Comparison of ENCODE assay signal across 8 mouse cellular contexts in the genomic region with DNA sequence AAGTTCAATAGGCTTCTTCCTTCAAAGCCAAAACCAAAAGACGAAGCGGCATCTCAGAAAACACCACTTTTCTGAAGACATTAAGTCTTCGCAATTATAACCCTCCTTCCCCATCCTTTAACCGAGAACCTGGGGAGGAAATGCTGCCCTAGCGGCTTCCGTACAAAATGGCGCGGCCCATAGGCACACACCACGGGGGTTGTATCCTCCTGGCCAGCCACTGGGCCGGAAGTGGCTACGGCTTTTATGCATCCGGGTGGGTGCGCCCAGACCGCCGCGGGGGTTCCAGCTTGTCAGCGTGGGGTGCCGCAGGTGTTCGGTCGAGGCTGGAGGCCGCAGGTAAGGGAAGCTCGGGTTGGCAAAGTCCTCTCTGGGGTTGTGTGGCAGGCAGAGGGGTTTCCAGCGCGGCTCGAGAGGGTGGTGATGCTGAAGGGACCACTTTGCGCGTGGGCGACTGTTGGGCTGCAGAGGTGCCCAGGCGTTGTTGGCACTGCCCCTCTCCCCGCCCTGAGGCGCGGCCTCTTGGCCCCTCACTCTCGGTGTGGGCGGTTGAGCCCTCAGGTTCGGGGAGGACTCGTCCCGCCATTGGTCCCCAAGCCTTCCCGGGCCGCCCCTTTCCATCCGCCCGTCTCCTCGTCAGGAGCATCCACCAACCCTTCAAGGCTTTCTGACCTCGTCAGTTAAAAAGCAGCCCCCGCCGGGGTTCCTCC. TPM values are rescaled to one million over a fixed set of nuclear protein-coding genes. Genes with fewer than 3 reads are reported as not detected.
DNase-seq lines count a peak whose midpoint lies in the region; ATAC-seq and TF ChIP-seq lines count a peak whose summit lies in the region.

A gene (plus strand): TSS at position 154 of the 710 bp plus-strand sequence.

- peak; percentile 92 for DNase-seq in ZHBTc4 (ENCODE audit: low read depth, low spot score)
- DNase-seq in gastrocnemius, adult 2 months, result peak; percentile 95
- peak; percentile 96 for DNase-seq in hindbrain, postnatal 0 days (ENCODE audit: low spot score)
- peak; percentile 90 to 93 for DNase-seq in left cerebral cortex, adult 2 months (ENCODE audit: extremely low spot score in 1 of 2, low spot score in 2 of 2)
- peak; percentile 93 for DNase-seq in right cerebral cortex, adult 2 months (ENCODE audit: low spot score in 2 of 2)
- peak; percentile 91 for DNase-seq in urinary bladder, postnatal 14 days (ENCODE audit: low spot score)

- no peaks in the 10 kb centered on the region for H3K27me3 ChIP-seq in hindbrain, postnatal 0 days (ENCODE audit: insufficient read depth, low read length)

- peak; percentile 95 for ATAC-seq in common myeloid progenitor, adult 5-6 weeks (replicated peaks; ENCODE audit: low read depth, poor library complexity, severe bottlenecking)
- ATAC-seq in hindbrain, postnatal 0 days, result peak; percentile 98
- peak; percentile 99 for ATAC-seq in megakaryocyte, adult 5-6 weeks (ENCODE audit: poor library complexity, severe bottlenecking)

- peak within 1 kb of the TSS; percentile 97 for H3K4me3 ChIP-seq in gastrocnemius, adult 2 months
- peak within 1 kb of the TSS; percentile 83 for H3K4me3 ChIP-seq in hindbrain, postnatal 0 days (ENCODE audit: low read length)
- H3K4me3 ChIP-seq in left cerebral cortex, adult 2 months, result peak within 1 kb of the TSS; percentile 80

- H3K9me3 ChIP-seq in hindbrain, postnatal 0 days (ENCODE audit: low read length), result no peaks in the 10 kb centered on the region

- no peaks in the 10 kb centered on the region for H3K36me3 ChIP-seq in hindbrain, postnatal 0 days (ENCODE audit: insufficient read depth, low read length)

- peak; percentile 4; the same call in 1 of the 2 replicates for TF ChIP-seq CTCF in gastrocnemius, adult 2 months (IDR thresholded peaks at IDR 0.05)
- peak; percentile 31 for TF ChIP-seq CTCF in hindbrain, postnatal 0 days (IDR thresholded peaks at IDR 0.05; ENCODE audit: low read depth)
- peak; percentile 34 for TF ChIP-seq CTCF in left cerebral cortex, adult 2 months (IDR thresholded peaks at IDR 0.05)

- peak within 1 kb of the TSS; percentile 97 for H3K27ac ChIP-seq in gastrocnemius, adult 2 months
- H3K27ac ChIP-seq in hindbrain, postnatal 0 days, result peak within 1 kb of the TSS; percentile 86
- peak within 1 kb of the TSS; percentile 95 for H3K27ac ChIP-seq in left cerebral cortex, adult 2 months

- H3K4me1 ChIP-seq in hindbrain, postnatal 0 days (ENCODE audit: insufficient read depth, low read length), result peaks cover 5% of the 10 kb centered on the region; the same call in 1 of the 2 replicates

- H3K4me2 ChIP-seq in hindbrain, postnatal 0 days (ENCODE audit: low read depth, low read length), result peak within 1 kb of the TSS; percentile 73

- H3K9ac ChIP-seq in hindbrain, postnatal 0 days (replicated peaks; ENCODE audit: low read length), result peak within 1 kb of the TSS; percentile 71

- intact Hi-C loops in gastrocnemius, adult 2 months (cut with DNase I), result loop anchor here (2.0 to 10.0 kb wide), 2 partner anchors 26 to 182 kb away; a partner anchor contains a TSS
- intact Hi-C loops in left cerebral cortex, adult 2 months (cut with DNase I), result loop anchor here (1.0 to 10.0 kb wide), 2 partner anchors 27 to 308 kb away; a partner anchor contains a TSS

- WGBS in hindbrain, postnatal 0 days, result under 1% methylated on average over 44 of the region's 45 CpGs

RNA-seq across cellular contexts. Expression of the gene that starts here (rescaled TPM):
- 11.9 and 17.7 TPM in 2 replicates for total RNA-seq in common myeloid progenitor, adult 5-6 weeks (2017)
- 10 to 100 TPM; 35.0 to 46.8 TPM for total RNA-seq in gastrocnemius, adult 2 months (2021)
- 25.2 and 30.6 TPM in 2 replicates for total RNA-seq in hindbrain, postnatal 0 days (2014; rRNA removed)
- polyA plus RNA-seq in hindbrain, postnatal 0 days (2015; fragmentation: Nextera tagmentation; extraction: Ambion mirVana), result 26.3 and 29.9 TPM in 2 replicates
- total RNA-seq in left cerebral cortex, adult 2 months (2021), result 100 to 1,000 TPM; 138 to 142 TPM
- 10.6 and 11.1 TPM in 2 replicates for total RNA-seq in megakaryocyte, adult 5-6 weeks (2015)
- 9.9 and 12.9 TPM in 2 replicates for total RNA-seq in megakaryocyte, adult 5-6 weeks (2017)

Comparison
In these comparisons a context has a peak if more than half of its experiments do, and no peak if none do; other contexts are left out.
1. Peak in every context shown above with its lines: DNase-seq, ATAC-seq, H3K4me3 ChIP-seq and H3K27ac ChIP-seq.